Mouse (Mus musculus) limb, embryonic 12.5 days (tissue): ENCODE data around the gene Aspg. TPM values are rescaled to one million over a fixed set of nuclear protein-coding genes. Genes with fewer than 3 reads are reported as not detected.
A peak's percentile ranks its signal among the peaks of the same experiment; 100 is the strongest.

Experiments used
- ATAC-seq: fragments of 200-750 bp; cut with Nextera tagmentation; 2 replicates; pipeline ENCODE4 v1.8.0; 2017; ENCODE audit warnings: low read depth, moderate TSS enrichment; ENCODE audit not compliant: insufficient number of reproducible peaks, insufficient read depth, low FRiP score, low TSS enrichment
- H3K27ac ChIP-seq: fragments of 300-500 bp; sonication (generic); 2 replicates; pipeline ENCODE4 v1.5.1; 2016; ENCODE audit warnings: mild to moderate bottlenecking, moderate library complexity
- H3K27me3 ChIP-seq: fragments of 300-500 bp; sonication (generic); 2 replicates; pipeline ENCODE4 v1.6.1; 2016; ENCODE audit warnings: mild to moderate bottlenecking, moderate library complexity
- H3K36me3 ChIP-seq: fragments of 300-500 bp; sonication (generic); 2 replicates; pipeline ENCODE4 v1.6.1; 2016; ENCODE audit warnings: mild to moderate bottlenecking, moderate library complexity
- H3K4me1 ChIP-seq: fragments of 300-500 bp; sonication (generic); replicated peaks from 2 replicates; pipeline ENCODE4 v1.6.1; 2016
- H3K4me2 ChIP-seq: fragments of 300-500 bp; sonication (generic); 2 replicates; pipeline ENCODE4 v1.6.1; 2016; ENCODE audit warnings: mild to moderate bottlenecking, moderate library complexity
- H3K4me3 ChIP-seq: fragments of 300-500 bp; sonication (generic); replicated peaks from 2 replicates; pipeline ENCODE4 v1.5.1; 2016; ENCODE audit warnings: mild to moderate bottlenecking
- H3K9ac ChIP-seq: fragments of 300-500 bp; sonication (generic); replicated peaks from 2 replicates; pipeline ENCODE4 v1.6.1; 2016; ENCODE audit warnings: mild to moderate bottlenecking, moderate library complexity
- H3K9me3 ChIP-seq: fragments of 300-500 bp; sonication (generic); 2 replicates; pipeline ENCODE4 v1.6.1; 2016; ENCODE audit warnings: mild to moderate bottlenecking, moderate library complexity
- WGBS: fragments of 180-500 bp; shearing (Covaris S2); methylation state at CpG from one replicate; pipeline ENCODE4 v1.1.7; 2016; 5-methylcytosine and 5-hydroxymethylcytosine counted together
- polyA plus RNA-seq: library from polyadenylated mRNA; unstranded; fragments of >200 nt; fragmentation: Nextera tagmentation; extraction: Ambion mirVana; gene quantifications from 2 replicates; pipeline ENCODE4 v1.2.1, GENCODE M21; 2016

The Aspg gene
- polyA plus RNA-seq, 1 experiment from 2014 or later, result 3.4 TPM

- no peak overlapping the region for H3K4me3 ChIP-seq
- no peak overlapping the region for H3K9ac ChIP-seq
- ATAC-seq, result no peak
- no peak overlapping the region for H3K27ac ChIP-seq
- whole genome bisulfite sequencing, result 73% methylated on average over 8 of the region's 8 CpGs
- H3K27me3 ChIP-seq, result peaks cover 3% of the 10 kb centered on the region
- H3K4me2 ChIP-seq, result no peak overlapping the region
- H3K9me3 ChIP-seq, result no peaks in the 10 kb centered on the region
- no peaks in the 10 kb centered on the region; the same call in 1 of the 2 replicates for H3K4me1 ChIP-seq
- no peaks in the 10 kb centered on the region for H3K36me3 ChIP-seq
These were observed 9.8 kb upstream of the Aspg start for GRCm38 (mm10) chr12:112096733-112097117.

DNA sequence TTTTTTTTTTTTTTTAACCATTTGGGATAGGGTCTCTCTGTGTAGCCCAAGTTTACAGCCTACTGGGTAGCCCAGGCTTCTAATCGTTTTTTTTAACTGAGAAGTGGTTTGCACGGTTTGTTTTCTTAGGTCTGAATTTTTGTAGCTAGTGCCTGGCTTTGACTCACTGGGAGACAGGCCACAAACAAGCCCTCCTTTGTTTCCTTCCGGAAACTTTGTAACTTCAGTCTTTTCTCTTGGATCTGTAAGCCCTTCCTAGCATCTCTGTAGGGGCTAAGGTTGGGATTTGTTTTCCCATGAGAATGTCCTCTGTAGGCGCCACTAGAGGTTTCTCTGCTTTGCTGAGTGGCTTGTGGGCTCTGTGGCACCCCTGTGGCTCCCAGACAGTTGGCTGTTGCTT, 6.4 kb upstream of the Aspg start:
- no peak overlapping the region for H3K4me2 ChIP-seq
- H3K36me3 ChIP-seq, result no peaks in the 10 kb centered on the region
- no peaks in the 10 kb centered on the region for H3K9me3 ChIP-seq
- no peaks in the 10 kb centered on the region; the same call in 1 of the 2 replicates for H3K4me1 ChIP-seq
- H3K27me3 ChIP-seq, result peaks cover 4% of the 10 kb centered on the region
- H3K9ac ChIP-seq, result no peak overlapping the region
- H3K27ac ChIP-seq, result no peak overlapping the region
- no peak overlapping the region for H3K4me3 ChIP-seq
- no peak for ATAC-seq
- 66% methylated on average over 4 of the region's 4 CpGs for whole genome bisulfite sequencing

- no peak overlapping the region for H3K4me2 ChIP-seq
- peaks cover 4% of the 10 kb centered on the region for H3K27me3 ChIP-seq
- H3K9me3 ChIP-seq, result no peaks in the 10 kb centered on the region
- no peaks in the 10 kb centered on the region; the same call in 1 of the 2 replicates for H3K4me1 ChIP-seq
- H3K4me3 ChIP-seq, result no peak overlapping the region
- H3K9ac ChIP-seq, result no peak overlapping the region
- no peaks in the 10 kb centered on the region for H3K36me3 ChIP-seq
- WGBS, result 62% methylated on average over 4 of the region's 4 CpGs
- no peak overlapping the region for H3K27ac ChIP-seq
- no peak for ATAC-seq
These were observed 5.4 kb upstream of the Aspg start for GRCm38 (mm10) chr12:112101045-112101444.

DNA sequence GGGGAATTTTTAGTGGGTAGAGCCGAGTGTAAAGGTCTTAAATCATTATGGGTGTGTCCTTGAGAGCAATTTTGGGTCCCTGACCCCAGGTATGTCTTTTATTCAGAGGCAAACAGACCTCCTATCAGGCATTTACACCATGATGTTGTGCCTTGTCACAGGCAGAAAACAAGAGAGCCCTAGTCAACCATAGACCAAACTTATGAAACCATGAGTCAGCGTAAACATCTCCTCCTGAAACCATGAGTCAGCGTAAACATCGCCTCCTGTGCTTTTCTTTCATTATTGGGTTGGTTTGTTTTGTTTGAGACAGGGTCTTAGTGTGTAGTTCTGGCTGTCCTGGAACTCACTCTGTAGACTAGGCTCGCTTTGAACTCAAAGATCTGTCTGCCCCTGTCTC, 3.3 kb upstream of the Aspg start:
- Histone ChIP-seq H3K4me2 (no peak overlapping the region), H3K4me1 (peaks cover 12% of the 10 kb centered on the region), H3K36me3 (no peaks in the 10 kb centered on the region), H3K27me3 (peaks cover 13% of the 10 kb centered on the region), H3K27ac (no peak overlapping the region), H3K9me3 (no peaks in the 10 kb centered on the region), H3K4me3 (no peak overlapping the region), H3K9ac (no peak overlapping the region)
- no peak for ATAC-seq
- WGBS, result 86% methylated on average over 5 of the region's 5 CpGs

- Histone ChIP-seq H3K27ac (no peak overlapping the region), H3K9me3 (no peaks in the 10 kb centered on the region), H3K4me2 (no peak overlapping the region), H3K9ac (no peak overlapping the region), H3K4me3 (no peak overlapping the region), H3K4me1 (peaks cover 12% of the 10 kb centered on the region), H3K27me3 (peaks cover 13% of the 10 kb centered on the region), H3K36me3 (no peaks in the 10 kb centered on the region)
- ATAC-seq, result no peak
- 89% methylated on average over 11 of the region's 11 CpGs for WGBS
These were observed 1.6 kb upstream of the Aspg start for GRCm38 (mm10) chr12:112104890-112105289.

- ATAC-seq, result no peak
- Histone ChIP-seq H3K27me3 (peaks cover 13% of the 10 kb centered on the region), H3K9ac (no peak overlapping the region), H3K9me3 (no peaks in the 10 kb centered on the region), H3K36me3 (no peaks in the 10 kb centered on the region), H3K4me1 (peaks cover 15% of the 10 kb centered on the region), H3K4me2 (no peak overlapping the region), H3K4me3 (no peak overlapping the region), H3K27ac (no peak overlapping the region)
- WGBS, result 83% methylated on average over 8 of the region's 8 CpGs
These were observed 1.2 kb downstream of the Aspg start for GRCm38 (mm10) chr12:112107685-112108084.

DNA sequence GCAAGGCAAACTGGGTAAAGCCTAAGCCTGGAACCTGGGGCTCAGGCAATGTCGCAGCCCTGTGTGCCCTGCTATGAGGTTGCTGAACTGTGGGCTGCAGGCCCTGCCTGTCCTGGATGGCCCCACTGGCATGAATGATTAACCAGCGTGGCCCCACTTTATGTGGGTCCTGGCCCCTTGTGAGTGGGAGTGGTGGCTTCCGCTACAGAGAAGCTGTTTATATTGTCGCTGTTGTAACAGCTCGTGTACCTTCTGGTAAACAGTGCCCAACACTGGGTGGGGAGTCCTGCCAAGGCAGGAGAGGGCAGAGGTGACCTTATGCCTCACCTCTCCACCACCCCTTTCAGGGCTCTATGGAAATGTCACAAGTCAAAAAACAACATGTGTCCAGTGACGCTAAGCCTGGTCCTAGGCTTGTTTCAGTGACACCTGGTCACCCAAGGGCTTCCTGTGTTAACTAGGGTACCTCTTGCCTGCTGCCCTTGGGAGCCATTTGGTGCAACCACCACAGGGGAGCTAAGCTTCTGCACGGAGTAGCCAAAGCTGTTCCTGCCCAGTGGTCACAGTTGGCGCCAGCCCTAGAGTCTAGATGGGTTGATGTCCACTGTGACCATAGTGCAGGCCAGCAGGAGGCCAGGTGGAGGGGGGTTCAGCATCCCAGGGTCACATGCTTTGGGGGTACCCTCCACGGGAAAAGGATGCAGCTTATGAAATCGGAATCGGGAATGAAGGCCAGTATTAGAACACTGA, 2.4 kb downstream of the Aspg start:
- H3K4me1 ChIP-seq, result peaks cover 24% of the 10 kb centered on the region
- no peak for ATAC-seq
- no peak overlapping the region for H3K4me2 ChIP-seq
- no peak overlapping the region for H3K9ac ChIP-seq
- no peak overlapping the region for H3K4me3 ChIP-seq
- no peaks in the 10 kb centered on the region for H3K9me3 ChIP-seq
- H3K27me3 ChIP-seq, result peaks cover 13% of the 10 kb centered on the region
- no peak overlapping the region for H3K27ac ChIP-seq
- no peaks in the 10 kb centered on the region for H3K36me3 ChIP-seq
- WGBS, result 80% methylated on average over 11 of the region's 11 CpGs

GRCm38 (mm10) chr12:112109701-112110100, 3.2 kb downstream of the Aspg start:
- no peak overlapping the region for H3K9ac ChIP-seq
- H3K27ac ChIP-seq, result no peak overlapping the region
- 82% methylated on average over 9 of the region's 9 CpGs for WGBS
- H3K36me3 ChIP-seq, result no peaks in the 10 kb centered on the region
- H3K4me1 ChIP-seq, result peaks cover 24% of the 10 kb centered on the region
- H3K4me3 ChIP-seq, result no peak overlapping the region
- no peak overlapping the region for H3K4me2 ChIP-seq
- no peak for ATAC-seq
- H3K9me3 ChIP-seq, result no peaks in the 10 kb centered on the region
- peaks cover 9% of the 10 kb centered on the region; the same call in 1 of the 2 replicates for H3K27me3 ChIP-seq

GRCm38 (mm10) chr12:112111323-112111722, 4.8 kb downstream of the Aspg start:
- Histone ChIP-seq H3K9me3 (no peaks in the 10 kb centered on the region), H3K9ac (no peak overlapping the region), H3K36me3 (no peaks in the 10 kb centered on the region), H3K4me1 (peaks cover 23% of the 10 kb centered on the region), H3K4me2 (no peak overlapping the region), H3K27ac (no peak overlapping the region), H3K27me3 (peaks cover 13% of the 10 kb centered on the region), H3K4me3 (no peak overlapping the region)
- 82% methylated on average over 5 of the region's 5 CpGs for WGBS
- no peak for ATAC-seq

DNA sequence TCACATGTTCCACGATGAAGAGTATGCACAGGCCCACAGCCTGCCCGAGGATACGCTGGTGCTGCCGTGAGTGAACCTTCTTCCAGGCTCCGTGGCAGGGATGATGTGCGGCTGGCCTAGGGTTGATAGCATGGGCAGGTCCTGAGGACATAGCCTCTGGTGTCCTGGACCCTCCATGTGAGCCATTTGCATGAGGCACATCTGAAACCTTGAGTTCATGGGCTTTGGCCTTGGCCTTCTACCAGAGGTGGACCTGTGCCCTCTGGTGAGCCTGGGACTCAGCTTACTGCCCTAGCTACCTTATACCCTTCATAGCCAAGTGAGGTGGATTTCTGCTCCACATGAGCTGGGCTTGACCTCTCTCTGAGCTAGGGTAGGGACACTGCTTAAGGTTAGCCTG, 5.8 kb downstream of the Aspg start:
- peaks cover 11% of the 10 kb centered on the region for H3K27me3 ChIP-seq
- no peak for ATAC-seq
- H3K9ac ChIP-seq, result no peak overlapping the region
- H3K27ac ChIP-seq, result no peak overlapping the region
- peaks cover 13% of the 10 kb centered on the region for H3K4me1 ChIP-seq
- no peak overlapping the region for H3K4me3 ChIP-seq
- 91% methylated on average over 6 of the region's 6 CpGs for WGBS
- no peaks in the 10 kb centered on the region for H3K36me3 ChIP-seq
- H3K9me3 ChIP-seq, result no peaks in the 10 kb centered on the region
- no peak overlapping the region for H3K4me2 ChIP-seq

- no peak overlapping the region for H3K27ac ChIP-seq
- ATAC-seq, result peak; percentile 60
- WGBS, result 18% methylated on average over 13 of the region's 13 CpGs
- H3K9ac ChIP-seq, result no peak overlapping the region
- H3K9me3 ChIP-seq, result no peaks in the 10 kb centered on the region
- H3K4me3 ChIP-seq, result no peak overlapping the region
- H3K27me3 ChIP-seq, result peaks cover 8% of the 10 kb centered on the region
- no peaks in the 10 kb centered on the region for H3K36me3 ChIP-seq
- H3K4me1 ChIP-seq, result peaks cover 12% of the 10 kb centered on the region
- H3K4me2 ChIP-seq, result no peak overlapping the region
These were observed 6.4 kb downstream of the Aspg start for GRCm38 (mm10) chr12:112112686-112113396.
